Mouse (Mus musculus) kidney, adult 2 months (tissue): ENCODE measurements at regions not wholly inside any gene's neighbourhood (a gene's known extent, or its start where the extent isn't known, plus 50 kb on each side); places are given as distances from the start of the nearest gene placed in this dataset.
"Not testable (repeated sequence)": the region's sequence is repeated elsewhere in the genome, so short reads cannot be mapped to it uniquely, and the experiment has no call there.

Experiments
- DNase-seq: peaks from one replicate; pipeline ENCODE4 v3.0.0; 2021
- H3K27ac ChIP-seq: fragments of 200-500 bp; 2 replicates; pipeline ENCODE4 v1.5.1; 2012; ENCODE audit warnings: low read depth, low read length, control low read depth, inconsistent platforms; ENCODE audit not compliant: insufficient read depth
- H3K27me3 ChIP-seq: fragments of 200-500 bp; replicated peaks from 2 replicates; pipeline ENCODE4 v1.6.1; 2012; ENCODE audit warnings: mild to moderate bottlenecking, moderate library complexity, low read length, inconsistent platforms; ENCODE audit not compliant: control insufficient read depth, insufficient read depth
- H3K36me3 ChIP-seq: fragments of 200-500 bp; 2 replicates; pipeline ENCODE4 v1.6.1; 2012; ENCODE audit warnings: mild to moderate bottlenecking, moderate library complexity, low read length, inconsistent platforms; ENCODE audit not compliant: control insufficient read depth, insufficient read depth
- H3K4me1 ChIP-seq: fragments of 200-500 bp; 2 replicates; pipeline ENCODE4 v1.6.1; 2011; ENCODE audit warnings: low read length; ENCODE audit not compliant: control insufficient read depth, insufficient read depth
- H3K4me3 ChIP-seq: fragments of 200-500 bp; 2 replicates; pipeline ENCODE4 v1.5.1; 2011; ENCODE audit warnings: mild to moderate bottlenecking, low read depth, low read length, control low read depth; ENCODE audit not compliant: insufficient read depth
- CTCF ChIP-seq: fragments of 200-500 bp; conservative IDR thresholded peaks from 2 replicates; pipeline ENCODE4 v1.5.1; 2011; ENCODE audit warnings: low read depth, mild to moderate bottlenecking, control low read depth, low read length, moderate library complexity, mixed read lengths; ENCODE audit not compliant: insufficient read depth, insufficient read length
- POLR2A ChIP-seq: fragments of 200-500 bp; IDR thresholded peaks from one replicate; pipeline ENCODE4 v1.6.1; 2011; ENCODE audit warnings: low read depth, low read length, control low read depth
- WGBS: fragments of 180-500 bp; shearing (Covaris S2); methylation state at CpG from one replicate; pipeline ENCODE4 v1.1.7; 2018; 5-methylcytosine and 5-hydroxymethylcytosine counted together

GRCm38 (mm10) chr15:27077926-27078325, 182.5 kb upstream of the Fbxl7 start:
- no peaks in the 10 kb centered on the region for H3K27me3 ChIP-seq
- WGBS: 79% methylated on average over 4 of the region's 4 CpGs
- H3K4me3 ChIP-seq: no peak overlapping the region
- no peak overlapping the region for H3K27ac ChIP-seq
- no peak for TF ChIP-seq CTCF
- TF ChIP-seq POLR2A: no peak
- no peak for DNase-seq
- H3K4me1 ChIP-seq: no peaks in the 10 kb centered on the region
- H3K36me3 ChIP-seq: no peaks in the 10 kb centered on the region

- Histone ChIP-seq H3K4me1 (no peaks in the 10 kb centered on the region), H3K27me3 (no peaks in the 10 kb centered on the region), H3K27ac (no peak overlapping the region), H3K36me3 (no peaks in the 10 kb centered on the region), H3K4me3 (no peak overlapping the region)
- DNase-seq: no peak
- TF ChIP-seq CTCF (no peak), POLR2A (no peak)
- 78% methylated on average over 5 of the region's 5 CpGs for WGBS
These were observed 187.4 kb upstream of the Fbxl7 start for GRCm38 (mm10) chr15:27082826-27083225.

GRCm38 (mm10) chr15:27083596-27083995, 188.2 kb upstream of the Fbxl7 start:
- Histone ChIP-seq H3K27me3 (no peaks in the 10 kb centered on the region), H3K36me3 (no peaks in the 10 kb centered on the region), H3K4me1 (no peaks in the 10 kb centered on the region), H3K27ac (no peak overlapping the region), H3K4me3 (no peak overlapping the region)
- WGBS: 72% methylated on average over 6 of the region's 6 CpGs
- no peak for TF ChIP-seq POLR2A
- TF ChIP-seq CTCF: no peak
- no peak for DNase-seq

- no peak for DNase-seq
- 86% methylated on average over 6 of the region's 6 CpGs for WGBS
- TF ChIP-seq POLR2A (no peak), CTCF (no peak)
These were observed 193.8 kb upstream of the Fbxl7 start for GRCm38 (mm10) chr15:27089155-27089554.

GRCm38 (mm10) chr15:27094102-27094501, 198.7 kb upstream of the Fbxl7 start:
- TF ChIP-seq POLR2A (no peak), CTCF (no peak)
- no peaks in the 10 kb centered on the region for H3K36me3 ChIP-seq
- WGBS: 79% methylated on average over 3 of the region's 3 CpGs
- no peaks in the 10 kb centered on the region for H3K4me1 ChIP-seq
- H3K27me3 ChIP-seq: no peaks in the 10 kb centered on the region
- DNase-seq: no peak
- H3K27ac ChIP-seq: no peak overlapping the region
- no peak overlapping the region for H3K4me3 ChIP-seq

More at GRCm38 (mm10) chr15:27089155-27089554, 193.8 kb upstream of the Fbxl7 start:
- no peak overlapping the region for H3K27ac ChIP-seq
- H3K4me1 ChIP-seq: no peaks in the 10 kb centered on the region
- H3K36me3 ChIP-seq: no peaks in the 10 kb centered on the region
- H3K27me3 ChIP-seq: no peaks in the 10 kb centered on the region
- H3K4me3 ChIP-seq: no peak overlapping the region

GRCm38 (mm10) chr15:27095231-27095630, 199.9 kb upstream of the Fbxl7 start:
- TF ChIP-seq POLR2A: no peak
- no peak for TF ChIP-seq CTCF
- Histone ChIP-seq H3K4me1 (no peaks in the 10 kb centered on the region), H3K27ac (no peak overlapping the region), H3K4me3 (no peak overlapping the region), H3K36me3 (no peaks in the 10 kb centered on the region), H3K27me3 (no peaks in the 10 kb centered on the region)
- WGBS: 72% methylated on average over 9 of the region's 9 CpGs
- no peak for DNase-seq

GRCm38 (mm10) chr15:27101610-27102009, 206.2 kb upstream of the Fbxl7 start:
- not testable (repeated sequence) for DNase-seq, H3K4me1 ChIP-seq, H3K4me3 ChIP-seq, H3K27me3 ChIP-seq, H3K36me3 ChIP-seq, H3K27ac ChIP-seq
- WGBS: 93% methylated on average over 2 of the region's 2 CpGs

GRCm38 (mm10) chr15:27109130-27109529, 213.8 kb upstream of the Fbxl7 start:
- Histone ChIP-seq H3K4me3 (no peak overlapping the region), H3K27me3 (no peaks in the 10 kb centered on the region), H3K27ac (no peak overlapping the region), H3K4me1 (no peaks in the 10 kb centered on the region), H3K36me3 (no peaks in the 10 kb centered on the region)
- TF ChIP-seq POLR2A (no peak), CTCF (no peak)
- 74% methylated on average over 3 of the region's 3 CpGs for WGBS
- no peak for DNase-seq
